Mouse (Mus musculus): ENCODE measurements around the gene Nr0b2. TPM values are rescaled to one million over a fixed set of nuclear protein-coding genes. Genes with fewer than 3 reads are reported as not detected.
A peak's percentile ranks its signal among the peaks of the same experiment; 100 is the strongest.

Gene Nr0b2
- total RNA-seq, 2 experiments from 2014 or later: not detected

GRCm38 (mm10) chr4:133561622-133562021, 8.4 kb downstream of the Nr0b2 start:
- no peak for DNase-seq (ENCODE audit: low spot score)

GRCm38 (mm10) chr4:133563123-133563571, 10.0 kb downstream of the Nr0b2 start:
- DNase-seq (ENCODE audit: low spot score): no peak

GRCm38 (mm10) chr4:133567251-133567650, 14.1 kb downstream of the Nr0b2 start:
- no peak for DNase-seq (ENCODE audit: low spot score)

- no peak for DNase-seq (ENCODE audit: low spot score)
Observed at GRCm38 (mm10) chr4:133569291-133570065, 16.3 kb downstream of the Nr0b2 start.

GRCm38 (mm10) chr4:133570066-133570466, 16.9 kb downstream of the Nr0b2 start:
- DNase-seq (ENCODE audit: low spot score): no peak

- peak; percentile 93 for DNase-seq (ENCODE audit: low spot score)
Observed at GRCm38 (mm10) chr4:133574070-133574842, 21.1 kb downstream of the Nr0b2 start, which contains the start of gene Gpatch3. Gpatch3 (plus strand) TSS chr4:133574745.

GRCm38 (mm10) chr4:133574843-133575202, 21.6 kb downstream of the Nr0b2 start:
- DNase-seq (ENCODE audit: low spot score): no peak

GRCm38 (mm10) chr4:133577983-133578382, 24.8 kb downstream of the Nr0b2 start:
- no peak for DNase-seq (ENCODE audit: low spot score)

- DNase-seq (ENCODE audit: low spot score): no peak
Observed at GRCm38 (mm10) chr4:133583690-133584058, 30.5 kb downstream of the Nr0b2 start.

GRCm38 (mm10) chr4:133584059-133584951, 31.1 kb downstream of the Nr0b2 start, which contains the start of gene Gpn2:
Gpn2 (plus strand) TSS chr4:133584362.
- peak; percentile 77 for DNase-seq (ENCODE audit: low spot score)

GRCm38 (mm10) chr4:133592570-133592969, 39.4 kb downstream of the Nr0b2 start:
- peak; percentile 63 for DNase-seq (ENCODE audit: low spot score)

- DNase-seq (ENCODE audit: low spot score): no peak
Observed at GRCm38 (mm10) chr4:133595538-133595937, 42.4 kb downstream of the Nr0b2 start.

- DNase-seq (ENCODE audit: low spot score): no peak
Observed at GRCm38 (mm10) chr4:133596084-133596483, 42.9 kb downstream of the Nr0b2 start.

GRCm38 (mm10) chr4:133598616-133599015, 45.4 kb downstream of the Nr0b2 start:
- DNase-seq (ENCODE audit: low spot score): no peak

GRCm38 (mm10) chr4:133599116-133599515, 45.9 kb downstream of the Nr0b2 start:
- DNase-seq (ENCODE audit: low spot score): no peak

GRCm38 (mm10) chr4:133599571-133600073, 46.4 kb downstream of the Nr0b2 start:
- DNase-seq (ENCODE audit: low spot score): peak; percentile 93

- DNase-seq (ENCODE audit: low spot score): no peak
Observed at GRCm38 (mm10) chr4:133600306-133600705, 47.1 kb downstream of the Nr0b2 start.

GRCm38 (mm10) chr4:133601721-133602218, 48.6 kb downstream of the Nr0b2 start, which contains the start of gene Sfn:
Sfn (minus strand) TSS chr4:133602168.
- peak; percentile 64 for DNase-seq (ENCODE audit: low spot score)

GRCm38 (mm10) chr4:133603056-133603455, 49.9 kb downstream of the Nr0b2 start:
- DNase-seq (ENCODE audit: low spot score): no peak

GRCm38 (mm10) chr4:133604175-133604574, 51.0 kb downstream of the Nr0b2 start:
- DNase-seq (ENCODE audit: low spot score): no peak

GRCm38 (mm10) chr4:133604856-133605255, 51.7 kb downstream of the Nr0b2 start:
- DNase-seq (ENCODE audit: low spot score): no peak

Data from gastrocnemius, adult 18-20 months (tissue).